Mouse (Mus musculus) fat pad, adult 2 months (tissue): ENCODE measurements around the gene Vmn1r87.
"Not testable (repeated sequence)": the region's sequence is repeated elsewhere in the genome, so short reads cannot be mapped to it uniquely, and the experiment has no call there.

Experiments used
- DNase-seq: peaks from one replicate; pipeline ENCODE4 v3.0.0-alpha.2; 2011; ENCODE audit warnings: low read depth, low spot score; ENCODE audit errors: extremely low read depth

Gene Vmn1r87

GRCm38 (mm10) chr7:13140057-13140456, at the start of gene Vmn1r87:
Gene Vmn1r87, minus strand, starts transcription at chr7:13140157.
- no peak for DNase-seq

- no peak for DNase-seq
Observed at GRCm38 (mm10) chr7:13159268-13159667, 19.3 kb upstream of the Vmn1r87 start, which contains the start of gene Vmn1r88. Gene Vmn1r88, plus strand, starts transcription at chr7:13159568.

DNA sequence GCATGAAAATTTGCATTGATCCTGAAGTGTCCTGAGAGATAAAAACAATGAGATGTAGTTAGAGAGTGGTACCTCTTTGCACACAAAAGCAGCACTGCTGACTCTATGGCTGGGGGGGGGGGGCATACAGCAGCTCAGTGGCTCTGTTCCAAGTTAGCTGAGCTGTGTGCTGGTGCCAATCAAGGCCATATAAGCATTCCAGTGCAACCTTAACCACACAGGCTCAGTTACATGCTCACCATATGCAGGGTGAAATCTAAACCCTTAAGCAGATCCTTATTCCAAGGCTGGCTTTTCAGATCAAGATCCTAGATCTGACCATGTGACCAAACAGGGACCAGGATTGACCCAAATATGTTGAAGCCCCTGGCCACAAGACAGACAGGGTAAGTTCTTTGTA, 2.6 kb downstream of the Vmn1r87 start:
- DNase-seq: no peak

- DNase-seq: no peak
Observed at GRCm38 (mm10) chr7:13131856-13132255, 8.1 kb downstream of the Vmn1r87 start.

DNA sequence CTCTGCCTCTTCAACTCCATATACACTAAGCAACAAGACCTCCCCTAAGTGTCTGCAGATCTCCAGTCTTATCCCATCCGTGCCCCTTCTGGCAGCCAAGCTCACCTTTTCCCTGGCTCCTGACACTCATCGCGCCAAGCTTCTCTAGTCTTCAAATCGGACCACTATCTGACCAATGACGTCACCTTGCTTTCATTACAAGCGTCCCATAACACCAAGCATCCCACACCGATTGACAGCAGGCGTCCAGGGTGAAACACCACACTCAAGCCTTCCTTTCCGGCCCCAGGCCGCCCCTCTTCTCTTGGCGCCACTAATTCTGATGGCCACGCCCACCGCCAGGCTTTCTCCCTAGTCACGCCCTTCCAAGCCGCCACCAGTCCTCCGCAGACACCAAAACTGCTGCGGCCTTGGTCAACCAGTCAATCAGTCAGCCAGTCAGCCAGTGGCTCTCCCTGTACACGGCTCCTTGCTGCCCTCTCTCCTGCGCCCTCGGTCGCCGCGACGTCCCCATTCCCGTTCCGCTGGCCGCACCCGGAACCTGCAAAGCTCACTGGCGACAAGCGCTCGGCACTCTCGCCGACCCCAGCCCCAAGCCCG, 16.3 kb downstream of the Vmn1r87 start:
- DNase-seq: not testable (repeated sequence)

- DNase-seq: no peak
Observed at GRCm38 (mm10) chr7:13119817-13120216, 20.1 kb downstream of the Vmn1r87 start, which contains the start of gene Vmn1r86. Gene Vmn1r86, minus strand, starts transcription at chr7:13119917.

DNA sequence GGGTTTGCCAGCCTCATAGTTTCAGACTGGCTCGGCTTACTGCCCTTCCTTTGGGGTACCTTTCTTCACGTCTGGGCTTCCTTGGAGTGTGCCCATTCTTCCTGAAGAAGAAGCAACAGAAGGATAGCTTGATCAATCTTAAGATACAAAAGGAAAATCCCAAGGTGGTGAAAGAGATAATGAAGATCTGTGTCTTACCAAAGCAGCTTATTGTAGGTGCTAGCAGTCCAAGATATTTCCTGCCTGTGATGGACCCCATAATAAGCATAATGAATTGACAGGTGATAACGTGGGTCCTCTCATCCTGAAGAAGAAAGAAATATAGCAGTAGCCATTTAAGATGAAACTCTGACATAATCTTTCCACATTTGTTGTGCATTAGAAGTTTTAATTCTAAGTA, 44.9 kb downstream of the Vmn1r87 start, which contains the start of gene Vmn1r85:
Gene Vmn1r85 (minus strand): TSS at position 101 of the 400 bp plus-strand sequence.
- DNase-seq: no peak
